Mouse (Mus musculus) natural killer cell, adult 2 months (primary cell): ENCODE data around the gene Acp7.

ENCODE experiments used
- DNase-seq, 2 experiments: peaks; one replicate each; pipeline ENCODE4 v3.0.0; 2022; ENCODE audit warnings: low spot score in 2 of 2

Gene Acp7

DNA sequence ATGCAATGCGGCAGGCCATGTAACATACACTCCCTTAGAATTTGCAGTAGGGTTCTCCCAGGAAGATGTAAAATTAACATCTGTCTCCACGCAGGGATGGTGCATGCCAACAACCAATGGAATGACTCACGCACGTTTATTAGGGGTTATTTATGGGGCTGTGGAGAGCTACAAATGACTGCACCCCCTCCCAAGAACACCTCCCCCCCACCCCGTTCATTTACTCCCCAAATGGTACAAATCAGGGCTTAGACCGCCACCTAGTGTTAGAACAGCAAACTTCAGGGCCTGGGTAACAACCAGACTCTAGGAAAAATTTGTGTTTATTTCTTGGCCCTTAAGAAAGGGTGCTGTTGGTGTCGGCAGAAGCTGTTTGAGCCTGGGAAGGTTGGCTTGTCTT, 29.5 kb downstream of the Acp7 start:
- DNase-seq, result peak; percentile 22 to 61

DNA sequence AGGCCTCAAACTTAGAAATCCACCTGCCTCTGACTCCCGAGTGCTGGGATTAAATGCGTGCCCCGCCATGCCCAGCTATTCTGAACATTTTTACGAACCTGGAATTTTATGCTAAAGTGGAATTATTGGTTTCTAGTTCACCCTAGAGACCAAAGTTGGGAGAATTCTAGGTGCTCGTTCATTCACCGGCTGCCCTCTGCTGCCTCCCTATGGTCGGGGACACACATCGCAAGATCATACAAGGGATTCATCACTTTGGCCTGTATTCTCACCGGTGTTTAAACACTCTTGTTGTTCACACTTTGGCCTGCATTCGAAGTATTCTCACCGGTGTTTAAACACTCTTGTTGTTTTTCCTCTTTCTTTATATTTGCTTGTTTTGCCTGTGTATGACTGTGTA, 30.1 kb downstream of the Acp7 start:
- peak; percentile 54 to 67 for DNase-seq

DNA sequence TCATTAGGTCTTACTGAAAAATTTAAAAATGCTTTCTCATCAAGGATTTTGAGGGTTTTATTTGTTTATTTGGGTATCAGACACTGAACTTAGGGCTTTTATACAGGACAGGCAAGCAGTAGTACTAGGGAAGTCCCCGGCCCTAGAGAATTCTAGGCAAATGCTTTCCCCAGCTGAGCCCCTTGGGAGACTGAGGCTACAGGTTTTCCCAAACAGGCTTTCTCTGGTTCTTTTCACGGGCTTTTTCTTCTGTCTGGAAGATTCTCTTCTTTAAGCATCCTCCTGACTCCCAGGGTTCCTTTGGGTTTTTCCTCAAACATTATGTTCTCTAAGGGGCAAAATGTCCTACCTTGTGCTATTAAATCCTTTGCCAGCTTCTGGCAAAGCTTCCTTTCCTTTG, 32.2 kb downstream of the Acp7 start:
- DNase-seq, result no peak

DNA sequence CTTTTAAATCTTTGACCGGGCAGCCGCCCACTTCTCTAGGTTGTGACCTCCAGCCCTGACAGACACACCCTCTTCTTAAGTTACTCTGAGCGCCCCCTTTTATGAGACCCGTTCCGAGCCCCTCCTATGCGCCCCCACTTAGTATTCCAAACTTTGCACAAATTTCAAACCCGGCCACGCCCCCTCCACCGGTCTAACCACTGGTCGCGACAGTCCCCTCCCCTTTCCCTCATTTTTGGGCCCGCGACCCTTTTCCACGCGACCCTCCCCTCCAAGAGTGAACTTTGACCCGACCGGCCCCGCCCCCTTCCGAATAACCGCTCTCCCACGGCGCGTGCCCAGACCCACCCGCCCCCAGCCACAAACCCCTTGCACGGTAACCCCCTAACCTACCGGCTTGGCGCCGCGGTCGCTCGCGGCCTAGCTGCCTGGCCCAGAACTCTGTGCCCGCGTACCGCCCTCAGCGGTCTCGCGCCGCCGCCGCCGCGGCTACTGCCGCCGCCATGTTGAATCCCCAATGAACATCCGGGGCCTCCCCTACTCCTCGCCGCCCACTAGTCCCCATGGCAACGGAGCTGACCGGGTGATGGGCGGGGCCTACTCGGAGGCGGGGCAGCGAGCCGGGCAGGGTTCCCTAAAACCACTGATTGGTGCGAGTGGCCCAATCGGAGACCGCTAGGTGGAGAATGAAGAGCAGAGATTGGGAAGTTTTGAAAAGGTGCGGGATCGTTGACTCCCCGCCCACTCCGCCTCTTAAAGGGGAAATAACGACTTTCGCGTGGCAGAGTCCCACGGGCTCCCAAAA, 33.3 kb downstream of the Acp7 start, which contains the start of the genes Samd4b and Pak4:
Gene Samd4b, minus strand, starts transcription at position 503 of the 805 bp plus-strand sequence.
Gene Pak4, minus strand, starts transcription at position 544 of the 805 bp plus-strand sequence.
- DNase-seq, result peak; percentile 100

DNA sequence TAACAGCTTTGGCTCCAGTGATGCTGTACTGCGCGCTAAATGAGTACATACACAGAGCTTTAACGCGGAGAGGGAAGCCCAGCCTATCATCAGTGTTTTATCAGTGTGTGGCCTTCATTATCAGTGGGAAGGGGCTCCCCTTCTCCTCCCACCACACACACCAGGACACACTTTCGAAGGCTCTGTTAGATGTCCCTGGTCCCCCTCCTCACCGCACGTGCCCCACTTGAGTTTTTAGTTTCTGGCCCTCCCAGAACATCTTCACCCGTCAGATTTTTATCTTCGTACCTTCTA, 33.9 kb downstream of the Acp7 start:
- DNase-seq, result no peak

DNA sequence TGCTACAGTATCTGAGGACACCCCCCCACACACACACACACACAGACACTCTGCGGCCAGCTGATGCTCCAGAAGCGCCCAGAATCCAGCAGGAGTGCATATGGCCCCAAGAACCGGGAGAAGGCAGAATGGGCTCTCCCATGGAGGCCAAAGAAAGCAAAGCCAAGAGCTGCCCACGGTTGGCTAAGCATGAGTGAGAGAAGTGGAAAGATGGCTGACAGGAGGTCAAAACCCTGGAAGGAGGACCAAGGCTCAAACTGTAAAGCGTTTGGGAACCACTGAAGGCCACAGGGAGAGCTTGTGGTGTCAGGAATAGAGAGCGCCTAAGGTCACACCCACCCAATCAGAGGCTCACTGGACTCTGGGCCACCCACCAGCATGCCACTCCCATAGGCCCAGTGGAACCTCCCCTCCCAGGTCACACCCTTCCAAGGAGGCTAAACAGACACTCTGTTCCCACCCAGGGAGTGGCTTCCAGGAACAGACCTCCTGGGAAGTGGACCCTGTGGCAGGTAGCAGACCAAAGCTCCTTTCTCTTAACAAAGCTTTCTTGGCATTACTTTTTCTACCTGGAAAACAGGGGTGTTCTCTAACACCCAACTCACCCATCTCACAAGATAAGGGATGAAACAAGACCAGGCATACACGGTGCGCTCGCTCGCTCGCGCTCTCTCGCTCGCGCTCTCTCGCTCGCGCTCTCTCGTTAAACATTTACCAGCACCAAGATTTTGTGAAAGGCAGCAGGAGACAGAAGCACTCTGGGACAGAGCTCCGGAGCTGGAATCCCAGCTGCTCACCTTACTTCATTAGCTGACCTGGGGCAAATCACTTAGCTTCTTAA, 34.5 kb downstream of the Acp7 start:
- no peak for DNase-seq

DNA sequence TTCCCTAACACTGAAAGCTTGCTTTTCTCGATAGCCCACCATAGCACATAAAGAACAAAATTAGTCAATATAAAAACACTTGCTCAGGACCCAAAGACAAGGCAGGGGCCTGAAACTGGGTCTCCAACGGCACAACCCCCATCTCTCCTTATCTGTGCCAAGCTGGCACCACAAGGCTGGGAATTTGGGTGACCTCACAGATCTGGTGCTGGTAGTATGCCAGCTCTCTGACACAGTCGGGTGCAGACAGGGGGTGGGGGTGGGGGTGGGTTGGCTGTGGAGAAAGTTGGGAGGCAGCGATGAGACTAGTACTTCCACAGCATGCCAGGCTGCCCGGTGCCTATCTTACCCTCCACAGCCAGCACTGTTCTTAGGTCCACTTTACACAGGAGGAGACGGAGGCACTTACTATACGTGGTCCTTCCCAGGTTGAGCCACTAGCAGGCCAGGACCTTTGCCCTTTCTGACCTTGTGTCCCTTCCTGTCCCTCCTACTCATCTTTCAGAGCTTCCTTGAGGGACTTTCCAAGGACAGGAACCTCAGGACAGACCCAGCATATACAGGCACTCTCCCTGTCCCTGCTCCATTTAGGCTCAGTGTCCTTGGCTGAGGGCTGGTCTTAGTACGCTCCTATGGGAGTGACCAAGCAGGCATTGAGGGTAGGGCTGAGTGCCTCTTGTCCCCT, 35.2 kb downstream of the Acp7 start:
- no peak for DNase-seq

DNA sequence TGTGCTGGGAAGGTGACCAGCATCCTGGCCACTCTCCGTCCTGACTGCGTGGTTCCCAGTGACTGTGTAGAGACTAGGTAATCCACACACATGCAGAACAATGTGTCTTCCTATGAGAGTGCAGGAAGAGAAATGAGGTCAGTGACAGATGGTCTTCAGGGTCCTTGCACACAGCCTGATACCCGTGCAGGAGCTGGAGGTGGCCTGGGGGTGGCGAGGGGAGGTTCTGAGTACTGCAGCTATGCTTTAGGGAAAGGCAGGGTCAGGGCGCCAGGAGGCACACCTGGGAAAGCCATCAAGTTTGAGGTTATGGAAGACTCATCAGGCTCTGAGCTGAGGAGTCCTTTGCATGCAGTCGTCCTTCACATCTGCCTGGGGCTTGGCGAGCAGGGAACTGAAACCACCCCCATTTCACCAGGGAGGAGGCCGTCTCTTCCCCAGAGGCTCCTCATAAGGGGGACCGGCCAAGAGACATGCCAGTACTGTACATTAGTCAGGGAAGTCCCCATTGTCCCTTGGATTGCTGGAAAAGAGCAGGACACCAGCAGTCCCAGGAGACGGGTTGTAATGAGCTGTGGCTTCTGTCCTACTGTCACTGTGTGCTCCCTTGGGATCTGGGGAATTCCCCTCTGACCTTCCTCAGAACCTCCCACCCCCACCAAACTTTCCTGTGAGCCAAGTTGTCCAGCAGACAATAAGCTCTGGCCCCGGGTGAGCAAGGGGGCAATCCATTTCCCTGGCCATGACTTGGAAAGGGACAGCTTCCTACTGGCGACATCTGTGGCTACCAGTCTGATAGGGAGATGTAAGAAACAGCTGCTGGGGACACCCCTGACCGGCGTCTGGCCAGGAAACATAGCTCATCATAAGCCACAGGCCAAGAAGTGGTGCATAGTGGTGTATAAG, 37.7 kb downstream of the Acp7 start:
- peak in 1 of 2 experiments; percentile 29 for DNase-seq

DNA sequence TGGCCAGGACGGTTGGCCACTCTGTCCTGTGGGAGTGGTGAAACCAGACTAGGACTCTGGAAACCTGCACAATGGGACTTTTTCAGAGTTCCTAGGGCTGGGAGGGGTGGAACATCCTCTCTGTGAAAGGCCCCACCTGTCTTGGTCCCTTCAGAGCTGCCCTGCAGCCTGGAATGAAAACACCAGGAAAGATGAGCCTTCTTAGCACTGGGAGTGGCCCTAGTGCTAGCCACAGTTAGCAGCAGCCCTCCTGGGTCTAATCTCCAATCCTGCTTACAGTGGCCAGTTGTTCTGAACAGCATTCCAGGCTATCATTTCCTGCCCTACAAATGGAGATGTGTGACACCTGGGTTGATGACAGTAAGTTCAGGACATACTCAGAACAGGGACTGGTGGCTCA, 39.3 kb downstream of the Acp7 start:
- DNase-seq, result no peak

DNA sequence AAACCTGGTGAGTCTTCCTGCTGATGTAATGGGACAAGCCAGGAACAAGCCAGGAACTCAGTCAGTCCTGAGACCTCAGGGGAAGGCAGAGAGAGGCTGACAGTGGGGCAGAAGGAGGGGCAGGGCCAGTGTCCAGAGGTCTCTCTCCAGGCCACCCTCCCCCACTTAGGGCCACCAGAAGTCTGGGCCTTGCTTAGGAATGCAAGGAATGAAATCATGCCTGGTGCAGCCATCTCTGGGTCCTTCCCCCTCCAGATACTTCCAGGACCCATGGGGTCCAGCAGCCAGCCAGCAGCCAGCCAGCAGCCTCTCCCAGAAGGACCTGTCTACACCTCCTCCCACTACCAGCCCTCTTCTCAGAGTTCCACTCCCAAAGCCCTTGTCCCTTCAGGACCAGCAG, 43.5 kb downstream of the Acp7 start:
- no peak for DNase-seq

DNA sequence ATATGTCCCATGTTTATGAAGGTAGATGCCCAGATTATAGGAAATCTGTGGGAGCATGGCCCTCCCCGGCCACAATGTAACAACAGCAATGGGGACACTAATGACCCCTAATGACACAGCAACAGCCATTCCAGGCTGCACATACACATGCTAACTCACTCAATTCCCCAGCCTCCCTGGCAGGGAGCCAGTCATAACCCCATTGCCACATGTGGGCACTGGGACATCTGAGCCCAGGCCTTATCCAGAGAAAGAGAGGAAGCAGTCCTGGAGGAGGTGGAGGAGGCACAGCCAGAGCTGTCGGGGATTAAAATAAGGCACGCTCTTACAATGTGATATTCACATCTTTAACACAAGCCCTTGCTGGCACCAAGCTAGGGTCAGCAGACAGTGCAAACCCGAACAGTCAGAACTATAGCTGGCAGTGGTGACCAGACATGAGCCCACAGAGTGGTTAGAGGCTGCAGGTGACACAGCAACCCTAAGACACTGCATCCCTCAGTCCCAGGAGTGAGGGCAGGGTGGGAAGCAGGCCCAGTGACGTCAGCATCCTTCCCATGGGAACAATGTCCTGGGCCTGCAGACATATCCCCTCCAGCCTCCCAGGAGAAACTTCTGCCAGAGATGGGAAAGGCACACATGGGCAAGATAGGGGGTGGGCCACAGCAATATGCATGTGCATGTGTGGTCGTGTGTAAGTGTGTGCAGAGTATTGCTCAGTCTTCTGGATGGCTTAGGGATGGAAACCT, 44.3 kb downstream of the Acp7 start:
- DNase-seq, result no peak

DNA sequence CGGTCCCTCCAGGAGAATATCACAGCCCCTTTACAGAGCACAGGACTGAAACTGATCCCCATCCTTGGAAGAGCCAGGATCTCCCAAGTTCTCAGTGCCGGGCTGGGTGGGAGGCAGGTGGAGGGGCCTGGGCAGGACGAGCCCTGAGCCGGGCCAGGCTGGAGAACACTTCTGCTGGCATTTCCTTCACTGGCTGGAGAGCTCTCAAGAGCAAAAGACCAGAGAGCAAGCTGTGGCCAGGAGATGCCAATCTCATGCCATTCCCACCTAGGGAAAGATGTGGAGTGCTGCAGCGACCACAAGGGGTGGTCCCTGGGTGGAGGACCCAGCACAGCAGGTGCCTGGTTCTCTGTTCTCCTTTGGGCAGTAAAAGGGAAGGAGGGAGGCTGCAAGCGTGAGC, 46.1 kb downstream of the Acp7 start:
- DNase-seq, result no peak

DNA sequence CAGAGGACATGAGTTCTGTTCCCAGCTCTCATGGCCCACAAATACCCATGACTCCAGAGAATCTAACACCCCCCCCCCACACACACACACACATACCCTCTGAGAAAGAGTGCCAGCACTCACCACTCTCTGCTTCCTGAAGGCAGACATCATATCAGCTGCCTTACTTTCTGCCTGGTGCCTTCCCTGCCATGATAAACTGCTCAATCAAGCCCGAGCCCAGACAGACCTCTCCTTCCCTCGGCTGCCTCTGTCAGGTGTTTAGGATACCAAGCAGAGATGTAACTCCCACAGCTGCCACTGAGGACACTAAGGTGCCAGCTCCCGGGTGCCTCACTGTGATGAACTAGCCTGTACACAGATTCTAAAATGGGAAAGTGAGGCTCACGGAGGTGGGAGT, 46.7 kb downstream of the Acp7 start:
- DNase-seq, result no peak

DNA sequence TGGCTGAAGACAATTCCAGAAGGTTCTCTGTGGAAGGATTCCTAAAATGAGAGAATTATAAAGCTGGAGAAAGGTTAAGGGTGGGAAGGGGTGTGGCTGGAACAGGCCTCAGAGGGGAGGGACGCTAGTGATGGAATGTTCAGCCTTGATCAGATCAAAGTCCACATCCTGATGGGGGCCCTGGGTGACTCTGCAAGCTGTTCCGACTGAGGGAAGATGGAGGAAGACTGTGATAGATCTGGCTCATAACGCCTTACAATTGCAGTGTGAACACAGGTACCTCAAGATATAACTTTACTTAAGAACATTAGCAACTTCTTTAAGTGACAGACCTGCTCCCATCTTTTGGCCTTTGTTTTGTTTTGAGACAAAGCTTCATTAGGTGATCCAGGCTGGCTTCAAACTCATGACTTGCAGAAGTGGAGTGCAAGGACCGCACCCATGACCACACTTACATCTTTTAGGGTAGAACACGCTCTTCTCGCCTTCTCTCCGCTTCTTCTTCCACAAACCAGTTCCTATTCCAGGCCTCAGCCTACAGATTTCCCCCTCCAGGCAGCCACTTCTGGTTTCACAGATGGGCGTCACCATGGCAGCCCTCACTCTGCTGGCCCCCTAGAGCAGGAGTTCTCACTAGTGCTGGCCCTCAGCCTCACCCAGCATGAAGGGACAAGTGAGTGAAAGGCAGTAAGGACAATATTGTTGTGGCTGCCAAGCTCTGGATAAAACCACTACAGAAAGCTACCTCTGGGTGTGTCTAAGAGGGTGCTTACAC, 47.4 kb downstream of the Acp7 start:
- no peak for DNase-seq

DNA sequence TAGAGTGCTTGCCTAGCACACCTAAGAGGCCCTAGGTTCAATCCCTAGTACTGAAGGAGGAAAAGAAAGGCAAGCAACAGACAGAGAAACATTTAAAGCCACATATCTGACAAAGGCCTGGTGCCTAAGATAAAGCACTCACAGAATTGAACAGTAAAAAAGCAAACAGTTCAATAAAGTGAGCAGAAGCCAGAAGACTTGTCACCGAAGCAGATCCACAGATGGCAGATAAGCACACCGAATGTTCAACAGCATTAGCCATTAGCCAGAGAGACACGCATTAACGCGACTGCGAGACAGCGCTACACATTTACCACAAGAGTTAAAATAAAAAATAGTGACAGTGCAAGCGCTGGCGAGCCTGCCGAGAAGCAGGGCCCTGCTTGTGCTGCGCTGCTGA, 48.3 kb downstream of the Acp7 start:
- no peak for DNase-seq

DNA sequence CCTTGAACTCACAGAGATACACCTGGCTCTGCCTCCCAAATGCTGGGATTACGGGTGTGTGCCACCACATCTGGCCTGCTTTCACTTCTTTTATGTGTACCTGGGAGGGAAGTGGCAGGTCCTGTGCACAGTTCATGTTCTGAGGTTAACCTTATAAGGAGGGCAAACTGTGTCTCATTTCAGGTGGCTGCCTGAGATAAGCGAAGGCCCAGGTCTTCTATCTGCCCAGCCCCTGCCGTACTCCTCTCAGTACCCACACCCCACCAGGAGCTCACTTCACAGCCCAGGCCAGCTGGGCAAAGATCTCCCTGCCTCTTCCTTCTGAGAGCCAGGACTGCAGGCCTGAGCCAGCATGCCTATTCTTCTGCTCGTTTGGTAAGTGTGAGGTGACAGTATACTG, 49.4 kb downstream of the Acp7 start:
- DNase-seq, result no peak

DNA sequence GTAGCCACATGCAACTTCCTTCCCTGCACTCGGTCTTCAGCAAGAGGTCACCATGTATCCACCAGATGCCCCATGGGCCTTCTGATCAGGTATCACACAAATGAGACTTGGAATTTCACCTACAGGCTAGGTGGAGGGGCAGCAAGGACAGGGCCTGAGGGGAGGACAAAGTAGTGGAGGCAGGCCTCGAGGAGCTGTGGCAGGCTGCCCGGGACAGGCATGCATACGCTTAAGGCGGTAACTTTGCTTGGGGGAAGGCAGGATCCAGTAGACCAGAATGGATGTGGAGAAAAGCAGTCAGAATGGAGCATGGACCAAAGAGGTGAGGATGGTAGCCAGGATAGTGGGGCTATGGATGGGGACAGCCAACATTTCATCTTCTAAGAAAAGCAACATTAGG, 51.3 kb downstream of the Acp7 start:
- DNase-seq, result no peak

DNA sequence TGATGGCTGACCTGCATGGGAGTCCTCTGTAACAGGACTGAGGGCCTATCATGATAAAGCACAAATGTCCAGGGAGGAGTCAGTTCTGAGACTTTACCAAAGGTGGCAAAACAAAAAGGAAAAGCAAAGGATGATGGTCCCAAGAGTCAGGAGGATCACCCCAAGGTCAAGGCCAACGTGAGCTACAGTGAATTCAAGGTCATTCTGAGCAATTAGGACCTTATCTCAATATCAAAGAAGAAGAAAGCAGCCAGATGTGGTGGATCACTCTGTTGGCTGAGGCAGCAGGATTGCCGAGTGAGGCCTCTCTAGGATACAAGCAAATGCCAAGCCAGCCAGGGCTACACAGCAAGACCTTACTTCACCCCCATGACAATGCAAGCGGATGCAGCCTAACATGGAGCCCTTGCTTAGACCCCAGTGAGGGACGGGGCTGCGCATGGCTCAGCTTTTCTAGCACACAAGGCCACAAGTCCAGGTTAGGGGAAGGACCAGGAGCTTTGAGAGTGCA, 52.5 kb downstream of the Acp7 start:
- DNase-seq, result no peak

DNA sequence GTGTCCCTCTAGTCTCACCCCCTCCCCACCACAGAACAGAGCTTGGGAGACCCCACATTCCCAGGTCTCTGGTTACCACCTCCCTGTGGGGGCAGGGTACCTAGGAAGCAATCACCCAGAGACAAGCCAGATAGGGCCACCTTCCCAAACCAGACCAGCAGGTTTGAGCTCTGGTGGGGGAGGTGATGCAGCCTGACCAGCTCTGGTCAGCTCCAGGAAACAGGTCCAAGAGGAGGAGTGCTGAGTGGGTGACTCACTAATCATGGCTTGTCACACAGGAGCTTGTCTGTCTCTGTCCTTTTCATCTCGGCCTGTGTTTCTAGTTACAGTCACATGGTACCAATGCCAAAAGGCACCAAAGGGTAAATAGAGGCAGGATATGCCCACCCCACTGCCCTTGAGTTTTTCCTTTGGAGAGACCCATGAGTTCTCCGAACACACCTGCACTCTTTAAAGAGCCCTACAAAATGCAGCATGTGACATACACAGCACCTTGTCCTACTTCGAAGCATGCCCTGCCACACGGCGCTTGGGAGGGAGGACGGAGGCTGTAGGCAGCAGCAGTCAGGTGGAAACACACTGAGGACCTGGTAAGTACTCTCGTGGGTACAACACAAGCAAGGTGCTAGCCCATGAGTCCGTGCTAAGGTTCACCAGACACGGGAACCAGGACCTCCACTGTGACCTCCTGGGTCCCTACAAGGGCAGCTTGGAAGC, 53.1 kb downstream of the Acp7 start:
- no peak for DNase-seq
